ENCODE assay signal across 18 mouse cellular contexts in the genomic region with DNA sequence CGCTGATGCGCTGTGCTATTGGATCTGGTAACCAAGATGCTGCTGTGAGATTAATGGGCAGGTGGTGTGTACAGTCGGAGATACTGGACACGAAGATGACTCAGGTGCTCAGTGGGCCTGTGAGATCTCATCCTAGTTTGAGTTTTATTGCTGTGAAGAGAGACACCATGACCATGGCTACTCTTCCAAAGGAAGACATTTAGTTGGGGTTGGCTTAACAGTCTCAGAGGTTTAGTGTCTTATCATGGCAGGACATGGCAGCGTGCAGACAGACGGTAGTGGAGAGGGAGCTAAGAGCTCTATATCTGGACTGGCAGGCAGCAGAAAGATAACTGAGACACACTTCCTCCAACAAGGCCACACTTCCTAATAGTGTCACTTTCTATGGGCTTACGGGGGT. TPM values are rescaled to one million over a fixed set of nuclear protein-coding genes. Genes with fewer than 3 reads are reported as not detected.
DNase-seq lines count a peak whose midpoint lies in the region; ATAC-seq and TF ChIP-seq lines count a peak whose summit lies in the region.
"Had no signal": no experiment of that assay in that cellular context is flagged by ENCODE, and none has a peak within 500 bp of the region (broad histone marks: within the 10 kb centered on the region; RNA-seq: fewer than 3 reads in every experiment).

No protein-coding gene starts in this region.

- no peak overlapping the region for H3K9ac ChIP-seq in heart, embryonic 12.5 days
- H3K9ac ChIP-seq in liver, postnatal 0 days (replicated peaks) = no peak overlapping the region
- H3K9ac ChIP-seq in forebrain, embryonic 13.5 days = no peak overlapping the region
- H3K9ac ChIP-seq: hindbrain, embryonic 13.5 days; neural tube, embryonic 13.5 days had no signal

- peak; percentile 68; the same call in 1 of the 2 replicates for ATAC-seq in heart, embryonic 12.5 days (ENCODE audit: insufficient number of reproducible peaks, low FRiP score)
- peak; percentile 87 for ATAC-seq in erythroid progenitor cell, adult 5-6 weeks (replicated peaks; ENCODE audit: low FRiP score, poor library complexity, severe bottlenecking)
- peak; percentile 92 for ATAC-seq in liver, postnatal 0 days
- ATAC-seq in forebrain, embryonic 13.5 days = no peak

- WGBS in heart, embryonic 12.5 days = 50% methylated on average over 7 of the region's 7 CpGs
- 62% methylated on average over 7 of the region's 7 CpGs for WGBS in liver, postnatal 0 days (ENCODE audit: insufficient replicate concordance)
- WGBS in forebrain, embryonic 10.5 days = 94% methylated on average over 7 of the region's 7 CpGs
- 96% methylated on average over 7 of the region's 7 CpGs for WGBS in forebrain, embryonic 13.5 days

- no peaks in the 10 kb centered on the region for H3K9me3 ChIP-seq in heart, embryonic 12.5 days (replicated peaks)
- H3K9me3 ChIP-seq in liver, postnatal 0 days (ENCODE audit: low read length) = no peaks in the 10 kb centered on the region
- H3K9me3 ChIP-seq in forebrain, embryonic 10.5 days = 0 out of 2 replicates have a peak, but pooled peaks cover 5% of the 10 kb centered on the region
- H3K9me3 ChIP-seq in forebrain, embryonic 13.5 days (replicated peaks) = 0 out of 2 replicates have a peak, but pooled peaks cover 3% of the 10 kb centered on the region
- H3K9me3 ChIP-seq: hindbrain, embryonic 13.5 days; neural tube, embryonic 13.5 days had no signal

- no peak for TF ChIP-seq CTCF in liver, postnatal 0 days (IDR thresholded peaks at IDR 0.05; ENCODE audit: low read depth)

- intact Hi-C loops in heart, postnatal 25 days (cut with DNase I) = loop anchor here (2.0 kb wide), 1 partner anchor 22 kb away; no protein-coding TSS in a partner anchor

- no peak overlapping the region for H3K27ac ChIP-seq in heart, embryonic 12.5 days (ENCODE audit: poor library complexity, severe bottlenecking)
- H3K27ac ChIP-seq in liver, postnatal 0 days (ENCODE audit: low read depth) = peak overlapping the region; percentile 86
- H3K27ac ChIP-seq in forebrain, embryonic 10.5 days = no peak overlapping the region
- no peak overlapping the region for H3K27ac ChIP-seq in forebrain, embryonic 13.5 days
- H3K27ac ChIP-seq: hindbrain, embryonic 13.5 days; neural tube, embryonic 13.5 days had no signal

- no peak overlapping the region for H3K4me3 ChIP-seq in heart, embryonic 12.5 days
- no peak overlapping the region for H3K4me3 ChIP-seq in liver, postnatal 0 days (ENCODE audit: low read depth, low read length)
- H3K4me3 ChIP-seq in forebrain, embryonic 10.5 days = no peak overlapping the region
- H3K4me3 ChIP-seq in forebrain, embryonic 13.5 days = no peak overlapping the region
- H3K4me3 ChIP-seq: hindbrain, embryonic 13.5 days; neural tube, embryonic 13.5 days had no signal

- H3K4me2 ChIP-seq in heart, embryonic 12.5 days = no peak overlapping the region
- no peak overlapping the region; the same call in 1 of the 2 replicates for H3K4me2 ChIP-seq in liver, postnatal 0 days (ENCODE audit: low read depth, low read length)
- no peak overlapping the region for H3K4me2 ChIP-seq in forebrain, embryonic 13.5 days
- H3K4me2 ChIP-seq: hindbrain, embryonic 13.5 days; neural tube, embryonic 13.5 days had no signal

- H3K36me3 ChIP-seq in heart, embryonic 12.5 days = peaks cover 74% of the 10 kb centered on the region
- H3K36me3 ChIP-seq in liver, postnatal 0 days (replicated peaks; ENCODE audit: insufficient read depth, low read length) = peaks cover 27% of the 10 kb centered on the region
- H3K36me3 ChIP-seq in forebrain, embryonic 10.5 days (replicated peaks) = peaks cover 91% of the 10 kb centered on the region
- peaks cover 72% of the 10 kb centered on the region for H3K36me3 ChIP-seq in forebrain, embryonic 13.5 days (ENCODE audit: poor library complexity, severe bottlenecking)

- H3K4me1 ChIP-seq in heart, embryonic 12.5 days (replicated peaks) = peaks cover 5% of the 10 kb centered on the region
- H3K4me1 ChIP-seq in liver, postnatal 0 days (ENCODE audit: insufficient read depth) = peaks cover 33% of the 10 kb centered on the region
- H3K4me1 ChIP-seq in forebrain, embryonic 10.5 days = no peaks in the 10 kb centered on the region
- H3K4me1 ChIP-seq in forebrain, embryonic 13.5 days = no peaks in the 10 kb centered on the region
- H3K4me1 ChIP-seq: hindbrain, embryonic 13.5 days; neural tube, embryonic 13.5 days had no signal

- H3K27me3 ChIP-seq in heart, embryonic 12.5 days (replicated peaks) = no peaks in the 10 kb centered on the region
- no peaks in the 10 kb centered on the region for H3K27me3 ChIP-seq in liver, postnatal 0 days (ENCODE audit: insufficient read depth, low read length)
- H3K27me3 ChIP-seq in forebrain, embryonic 10.5 days (ENCODE audit: poor library complexity, severe bottlenecking) = no peaks in the 10 kb centered on the region
- no peaks in the 10 kb centered on the region for H3K27me3 ChIP-seq in forebrain, embryonic 13.5 days
- H3K27me3 ChIP-seq: hindbrain, embryonic 13.5 days; neural tube, embryonic 13.5 days had no signal

- DNase-seq in heart, postnatal 25 days (ENCODE audit: low spot score) = no peak
- DNase-seq in MEL-GATA-1-ER (ENCODE audit: extremely low read depth, low read depth) = peak; percentile 88
- peak; percentile 38 for DNase-seq in liver, postnatal 0 days
- no peak for DNase-seq in urinary bladder, postnatal 25 days (ENCODE audit: low spot score)
- DNase-seq in forebrain, embryonic 10.5 days (ENCODE audit: extremely low spot score, low spot score) = no peak
- DNase-seq: B cell, adult 2 months; cerebellum, adult 9-11 months; kidney, adult 18-20 months; kidney, postnatal 36 days; layer of hippocampus, postnatal 36 days; lung, adult 2 months; lung, postnatal 4 days; thymus, postnatal 4 days had no signal

- TF ChIP-seq EP300 in liver, postnatal 0 days (IDR thresholded peaks at IDR 0.05; ENCODE audit: low read depth) = peak; percentile 96

RNA-seq across cellular contexts. Expression of a gene that starts 33.9 kb away (rescaled TPM):
- 61.1 and 62.1 TPM in 2 replicates for polyA plus RNA-seq in heart, embryonic 12.5 days (2016; fragmentation: Nextera tagmentation; extraction: Ambion mirVana)
- 10 to 100 TPM; 10.2 to 10.5 TPM for total RNA-seq in heart, postnatal 25 days (2021)
- total RNA-seq in erythroid progenitor cell, adult 5-6 weeks (2015; ENCODE audit: low replicate concordance) = 88.0 and 88.3 TPM in 2 replicates
- total RNA-seq in erythroid progenitor cell, adult 5-6 weeks (2017; ENCODE audit: low replicate concordance) = 87.7 and 116 TPM in 2 replicates
- 18.8 and 29.0 TPM in 2 replicates for polyA plus RNA-seq in liver, postnatal 0 days (2015; fragmentation: Nextera tagmentation; extraction: Ambion mirVana)
- polyA plus RNA-seq in forebrain, embryonic 10.5 days (2016; fragmentation: Nextera tagmentation; extraction: Ambion mirVana) = 170 and 171 TPM in 2 replicates
- polyA plus RNA-seq in forebrain, embryonic 13.5 days (2015; fragmentation: Nextera tagmentation; extraction: Ambion mirVana) = 86.3 and 89.7 TPM in 2 replicates

RNA-seq across cellular contexts. Expression of a gene that starts 35.9 kb away (rescaled TPM):
- polyA plus RNA-seq in heart, embryonic 12.5 days (2016; fragmentation: Nextera tagmentation; extraction: Ambion mirVana) = 19.9 and 20.7 TPM in 2 replicates
- total RNA-seq in heart, postnatal 25 days (2021) = 10 to 100 TPM in 1 of 2 experiments, 1 to 10 TPM in 1; 8.9 to 10.3 TPM
- total RNA-seq in erythroid progenitor cell, adult 5-6 weeks (2015; ENCODE audit: low replicate concordance) = 28.1 and 38.2 TPM in 2 replicates
- total RNA-seq in erythroid progenitor cell, adult 5-6 weeks (2017; ENCODE audit: low replicate concordance) = 15.9 and 21.1 TPM in 2 replicates
- 34.6 and 36.2 TPM in 2 replicates for polyA plus RNA-seq in liver, postnatal 0 days (2015; fragmentation: Nextera tagmentation; extraction: Ambion mirVana)
- polyA plus RNA-seq in forebrain, embryonic 10.5 days (2016; fragmentation: Nextera tagmentation; extraction: Ambion mirVana) = 23.2 and 24.7 TPM in 2 replicates
- 44.2 and 47.1 TPM in 2 replicates for polyA plus RNA-seq in forebrain, embryonic 13.5 days (2015; fragmentation: Nextera tagmentation; extraction: Ambion mirVana)

RNA-seq across cellular contexts. Expression of a gene that starts 36.4 kb away (rescaled TPM):
- polyA plus RNA-seq in heart, embryonic 12.5 days (2016; fragmentation: Nextera tagmentation; extraction: Ambion mirVana) = 38.6 TPM in 2 replicates
- 10 to 100 TPM in 1 of 2 experiments, 1 to 10 TPM in 1; 9.9 to 11.6 TPM for total RNA-seq in heart, postnatal 25 days (2021)
- 16.8 and 45.4 TPM in 2 replicates for total RNA-seq in erythroid progenitor cell, adult 5-6 weeks (2015; ENCODE audit: low replicate concordance)
- total RNA-seq in erythroid progenitor cell, adult 5-6 weeks (2017; ENCODE audit: low replicate concordance) = 11.4 and 14.8 TPM in 2 replicates
- polyA plus RNA-seq in liver, postnatal 0 days (2015; fragmentation: Nextera tagmentation; extraction: Ambion mirVana) = 7.5 and 8.6 TPM in 2 replicates
- 35.0 and 36.9 TPM in 2 replicates for polyA plus RNA-seq in forebrain, embryonic 10.5 days (2016; fragmentation: Nextera tagmentation; extraction: Ambion mirVana)
- polyA plus RNA-seq in forebrain, embryonic 13.5 days (2015; fragmentation: Nextera tagmentation; extraction: Ambion mirVana) = 33.5 and 38.4 TPM in 2 replicates

RNA-seq across cellular contexts. Expression of a gene that starts 43.2 kb away (rescaled TPM):
- 8.0 and 10.3 TPM in 2 replicates for polyA plus RNA-seq in heart, embryonic 12.5 days (2016; fragmentation: Nextera tagmentation; extraction: Ambion mirVana)
- total RNA-seq in heart, postnatal 25 days (2021) = 1 to 10 TPM; 5.1 to 5.2 TPM
- total RNA-seq in erythroid progenitor cell, adult 5-6 weeks (2015; ENCODE audit: low replicate concordance) = 7.9 and 8.0 TPM in 2 replicates
- 6.8 and 8.2 TPM in 2 replicates for total RNA-seq in erythroid progenitor cell, adult 5-6 weeks (2017; ENCODE audit: low replicate concordance)
- polyA plus RNA-seq in liver, postnatal 0 days (2015; fragmentation: Nextera tagmentation; extraction: Ambion mirVana) = 4.9 and 6.6 TPM in 2 replicates
- 12.2 and 14.5 TPM in 2 replicates for polyA plus RNA-seq in forebrain, embryonic 10.5 days (2016; fragmentation: Nextera tagmentation; extraction: Ambion mirVana)
- 10.9 and 12.3 TPM in 2 replicates for polyA plus RNA-seq in forebrain, embryonic 13.5 days (2015; fragmentation: Nextera tagmentation; extraction: Ambion mirVana)

RNA-seq across cellular contexts. Expression of a gene that starts 59.0 kb away (rescaled TPM):
- 284 and 285 TPM in 2 replicates for polyA plus RNA-seq in heart, embryonic 12.5 days (2016; fragmentation: Nextera tagmentation; extraction: Ambion mirVana)
- 100 to 1,000 TPM; 141 to 154 TPM for total RNA-seq in heart, postnatal 25 days (2021)
- total RNA-seq in erythroid progenitor cell, adult 5-6 weeks (2015; ENCODE audit: low replicate concordance) = not detected in 2 replicates
- not detected in 2 replicates for total RNA-seq in erythroid progenitor cell, adult 5-6 weeks (2017; ENCODE audit: low replicate concordance)
- polyA plus RNA-seq in liver, postnatal 0 days (2015; fragmentation: Nextera tagmentation; extraction: Ambion mirVana) = 0.86 and 1.2 TPM in 2 replicates
- 0.69 and 1.1 TPM in 2 replicates for polyA plus RNA-seq in forebrain, embryonic 10.5 days (2016; fragmentation: Nextera tagmentation; extraction: Ambion mirVana)
- polyA plus RNA-seq in forebrain, embryonic 13.5 days (2015; fragmentation: Nextera tagmentation; extraction: Ambion mirVana) = not detected in 2 replicates

Comparison
In these comparisons a context has a peak if more than half of its experiments do, and no peak if none do; other contexts are left out.
1. DNase-seq: peak in MEL-GATA-1-ER (single experiment) and liver, postnatal 0 days (single experiment); none in heart, postnatal 25 days (single experiment), urinary bladder, postnatal 25 days (single experiment) and forebrain, embryonic 10.5 days (single experiment).